Mouse (Mus musculus) cerebellum, adult 2 months (tissue): ENCODE data around the gene Fam173a.
A peak's percentile ranks its signal among the peaks of the same experiment; 100 is the strongest.

Experiments used
- CTCF ChIP-seq: fragments of 200-500 bp; IDR thresholded peaks from 2 replicates; pipeline ENCODE4 v1.5.1; 2011; ENCODE audit warnings: low read depth, mild to moderate bottlenecking, control low read depth, low read length, moderate library complexity, borderline replicate concordance; ENCODE audit not compliant: insufficient read depth
- POLR2A ChIP-seq: fragments of 200-500 bp; IDR thresholded peaks from 2 replicates; pipeline ENCODE4 v1.6.1; 2011; ENCODE audit warnings: low read length, control low read depth, borderline replicate concordance; ENCODE audit not compliant: insufficient read depth

GRCm38 (mm10) chr17:25837076-25837410 is 44.3 kb upstream of the Fam173a start, which contains the start of gene Rhbdl1:
- TF ChIP-seq POLR2A = peak; percentile 61; the same call in 1 of the 2 replicates
- TF ChIP-seq CTCF = no peak
